ENCODE assay signal across 8 mouse cellular contexts in the genomic region with DNA sequence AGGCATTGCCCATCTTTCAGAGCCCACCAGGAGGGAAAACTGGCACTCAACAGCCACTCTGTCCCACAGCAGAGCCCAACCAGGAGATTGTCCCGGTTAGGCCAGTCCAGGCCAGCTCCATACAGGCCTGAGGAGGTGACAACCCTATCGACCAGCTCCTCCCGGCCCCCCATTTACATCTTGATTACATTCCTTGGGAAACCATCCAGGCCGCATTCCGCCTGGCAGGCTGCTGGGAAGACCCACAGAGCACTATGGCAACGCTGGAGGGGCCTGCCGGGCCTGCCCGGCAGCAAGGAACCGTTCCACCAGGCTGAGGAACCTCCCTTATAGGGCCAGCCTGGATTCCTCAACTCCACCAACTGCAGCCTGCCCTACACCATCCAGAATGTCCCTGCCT.
DNase-seq lines count a peak whose midpoint lies in the region; ATAC-seq lines count a peak whose summit lies in the region.

No protein-coding gene starts in this region.

- H3K9me3 ChIP-seq in embryonic facial prominence, embryonic 12.5 days, result no peaks in the 10 kb centered on the region
- H3K9me3 ChIP-seq in heart, embryonic 15.5 days (replicated peaks), result no peaks in the 10 kb centered on the region
- H3K9me3 ChIP-seq in neural tube, embryonic 15.5 days (replicated peaks), result no peaks in the 10 kb centered on the region

- H3K9ac ChIP-seq in embryonic facial prominence, embryonic 12.5 days, result no peak overlapping the region
- no peak overlapping the region for H3K9ac ChIP-seq in heart, embryonic 15.5 days
- no peak overlapping the region for H3K9ac ChIP-seq in neural tube, embryonic 15.5 days (replicated peaks)

- peak; percentile 18 to 28 for DNase-seq in layer of hippocampus, postnatal 10 days (ENCODE audit: low spot score in 2 of 2)
- DNase-seq in layer of hippocampus, adult 8-10 months (ENCODE audit: low spot score in 2 of 2), result no peak
- peak; percentile 56 to 70 for DNase-seq in kidney, postnatal 25 days
- no peak for DNase-seq in thymus, postnatal 10 days (ENCODE audit: low spot score in 2 of 2)
- no peak for DNase-seq in T-cell, adult 2 months (ENCODE audit: low spot score)

- no peaks in the 10 kb centered on the region for H3K36me3 ChIP-seq in embryonic facial prominence, embryonic 12.5 days
- no peaks in the 10 kb centered on the region for H3K36me3 ChIP-seq in heart, embryonic 15.5 days
- H3K36me3 ChIP-seq in neural tube, embryonic 15.5 days, result no peaks in the 10 kb centered on the region

- H3K4me3 ChIP-seq in embryonic facial prominence, embryonic 12.5 days, result no peak overlapping the region
- no peak overlapping the region for H3K4me3 ChIP-seq in heart, embryonic 15.5 days
- no peak overlapping the region for H3K4me3 ChIP-seq in neural tube, embryonic 15.5 days (replicated peaks)

- peaks cover 7% of the 10 kb centered on the region; the same call in 1 of the 2 replicates for H3K4me1 ChIP-seq in embryonic facial prominence, embryonic 12.5 days
- H3K4me1 ChIP-seq in heart, embryonic 15.5 days (replicated peaks), result peaks cover 29% of the 10 kb centered on the region
- H3K4me1 ChIP-seq in neural tube, embryonic 15.5 days, result 0 out of 2 replicates have a peak, but pooled peaks cover 3% of the 10 kb centered on the region

- no peak overlapping the region for H3K4me2 ChIP-seq in embryonic facial prominence, embryonic 12.5 days (replicated peaks)
- 0 out of 2 replicates have a peak overlapping the region, but pooled peaks have one; percentile 2 for H3K4me2 ChIP-seq in heart, embryonic 15.5 days
- H3K4me2 ChIP-seq in neural tube, embryonic 15.5 days, result no peak overlapping the region

- peak overlapping the region; percentile 63; the same call in 1 of the 2 replicates for H3K27ac ChIP-seq in embryonic facial prominence, embryonic 12.5 days
- peak overlapping the region; percentile 82 for H3K27ac ChIP-seq in heart, embryonic 15.5 days
- H3K27ac ChIP-seq in neural tube, embryonic 15.5 days (replicated peaks), result no peak overlapping the region; the same call in 1 of the 2 replicates

- H3K27me3 ChIP-seq in embryonic facial prominence, embryonic 12.5 days, result peaks cover 43% of the 10 kb centered on the region
- peaks cover 7% of the 10 kb centered on the region; the same call in 1 of the 2 replicates for H3K27me3 ChIP-seq in heart, embryonic 15.5 days
- peaks cover 59% of the 10 kb centered on the region for H3K27me3 ChIP-seq in neural tube, embryonic 15.5 days (replicated peaks)

- WGBS in embryonic facial prominence, embryonic 12.5 days, result 19% methylated on average over 9 of the region's 9 CpGs
- WGBS in heart, embryonic 15.5 days, result 11% methylated on average over 9 of the region's 9 CpGs
- WGBS in neural tube, embryonic 15.5 days, result 17% methylated on average over 9 of the region's 9 CpGs

- peak; percentile 61; the same call in 1 of the 2 replicates for ATAC-seq in embryonic facial prominence, embryonic 12.5 days (ENCODE audit: insufficient number of reproducible peaks, insufficient read depth, low FRiP score, low TSS enrichment)
- ATAC-seq in heart, embryonic 15.5 days (replicated peaks; ENCODE audit: insufficient number of reproducible peaks, insufficient read depth, low FRiP score, low read depth), result peak; percentile 85
- peak; percentile 61; the same call in 1 of the 2 replicates for ATAC-seq in neural tube, embryonic 15.5 days (ENCODE audit: low FRiP score)

Comparison
In these comparisons a context has a peak if more than half of its experiments do, and no peak if none do; other contexts are left out.
1. DNase-seq: peak in layer of hippocampus, postnatal 10 days (2 of 2) and kidney, postnatal 25 days (2 of 2); none in layer of hippocampus, adult 8-10 months (0 of 2), thymus, postnatal 10 days (0 of 2) and T-cell, adult 2 months (single experiment).
2. Peak in every context shown above with its lines, with median percentiles within 50 percentile points of each other: ATAC-seq.